Comparison of ENCODE assay signal across 9 mouse cellular contexts in genomic region chr5:149373224-149373623, GRCm38 (mm10). TPM values are rescaled to one million over a fixed set of nuclear protein-coding genes. Genes with fewer than 3 reads are reported as not detected.
A peak's percentile ranks its signal among the peaks of the same experiment; 100 is the strongest.
DNase-seq lines count a peak whose midpoint lies in the region; ATAC-seq and TF ChIP-seq lines count a peak whose summit lies in the region.
"Had no signal": no experiment of that assay in that cellular context is flagged by ENCODE, and none has a peak within 500 bp of the region (broad histone marks: within the 10 kb centered on the region; RNA-seq: fewer than 3 reads in every experiment).

No protein-coding gene starts in this region.

- intact Hi-C loops in heart, postnatal 25 days (cut with DNase I) = no loop called here

- no peak overlapping the region for H3K4me3 ChIP-seq in heart, embryonic 11.5 days (ENCODE audit: low read depth, low read length)
- H3K4me3 ChIP-seq in liver, embryonic 16.5 days (ENCODE audit: low read depth, low read length) = no peak overlapping the region
- no peak overlapping the region for H3K4me3 ChIP-seq in hindbrain, postnatal 0 days (ENCODE audit: low read length)

- no peaks in the 10 kb centered on the region for H3K9me3 ChIP-seq in heart, embryonic 11.5 days (replicated peaks; ENCODE audit: control insufficient read depth, low read length)
- H3K9me3 ChIP-seq in liver, embryonic 16.5 days (replicated peaks; ENCODE audit: control insufficient read depth, low read length) = no peaks in the 10 kb centered on the region
- H3K9me3 ChIP-seq in hindbrain, postnatal 0 days (ENCODE audit: low read length) = no peaks in the 10 kb centered on the region

- H3K4me2 ChIP-seq in heart, embryonic 11.5 days = no peak overlapping the region
- no peak overlapping the region for H3K4me2 ChIP-seq in liver, embryonic 16.5 days (ENCODE audit: low read depth, low read length)
- H3K4me2 ChIP-seq in hindbrain, postnatal 0 days (ENCODE audit: low read depth, low read length) = no peak overlapping the region

- DNase-seq in heart, postnatal 25 days (ENCODE audit: low spot score) = no peak
- DNase-seq in liver = no peak
- DNase-seq in adrenal gland, postnatal 25 days = peak; percentile 12
- peak; percentile 40 for DNase-seq in hindbrain, postnatal 0 days (ENCODE audit: low spot score)
- no peak for DNase-seq in left cerebral cortex, adult 11 months (ENCODE audit: low spot score)

- peaks cover 65% of the 10 kb centered on the region for H3K4me1 ChIP-seq in heart, embryonic 11.5 days (ENCODE audit: control insufficient read depth, insufficient read depth, low read length)
- H3K4me1 ChIP-seq in liver, embryonic 16.5 days (ENCODE audit: control insufficient read depth, low read depth, low read length) = no peaks in the 10 kb centered on the region
- H3K4me1 ChIP-seq in hindbrain, postnatal 0 days (ENCODE audit: insufficient read depth, low read length) = peaks cover 21% of the 10 kb centered on the region; the same call in 1 of the 2 replicates

- 0 out of 2 replicates have a peak overlapping the region, but pooled peaks have one; percentile 46 for H3K27ac ChIP-seq in heart, embryonic 11.5 days (ENCODE audit: low read depth, low read length)
- no peak overlapping the region for H3K27ac ChIP-seq in liver, embryonic 16.5 days (ENCODE audit: low read length)
- H3K27ac ChIP-seq in hindbrain, postnatal 0 days = no peak overlapping the region

- no peaks in the 10 kb centered on the region for H3K36me3 ChIP-seq in heart, embryonic 11.5 days (ENCODE audit: control insufficient read depth, insufficient read depth, low read length)
- H3K36me3 ChIP-seq in liver, embryonic 16.5 days (ENCODE audit: control insufficient read depth, insufficient read depth) = no peaks in the 10 kb centered on the region
- no peaks in the 10 kb centered on the region for H3K36me3 ChIP-seq in hindbrain, postnatal 0 days (ENCODE audit: insufficient read depth, low read length)

- no peak overlapping the region for H3K9ac ChIP-seq in heart, embryonic 11.5 days (ENCODE audit: low read depth, low read length)
- H3K9ac ChIP-seq in liver, embryonic 16.5 days (ENCODE audit: low read depth, low read length) = no peak overlapping the region
- H3K9ac ChIP-seq in hindbrain, postnatal 0 days (replicated peaks; ENCODE audit: low read length) = no peak overlapping the region

- ATAC-seq in heart, embryonic 11.5 days (replicated peaks; ENCODE audit: insufficient number of reproducible peaks, low FRiP score, low TSS enrichment) = no peak; the same call in 1 of the 2 replicates
- 0 out of 2 replicates have a peak, but pooled peaks have one; percentile 7 for ATAC-seq in liver, embryonic 16.5 days (ENCODE audit: low read depth)
- peak; percentile 55 for ATAC-seq in hindbrain, postnatal 0 days
- no peak for ATAC-seq in CD4-positive, CD25-positive, alpha-beta regulatory T cell, adult 4 months

- no peak for TF ChIP-seq CTCF in hindbrain, postnatal 0 days (IDR thresholded peaks at IDR 0.05; ENCODE audit: low read depth)

- no peaks in the 10 kb centered on the region for H3K27me3 ChIP-seq in heart, embryonic 11.5 days (ENCODE audit: control insufficient read depth, insufficient read depth, low read length)
- no peaks in the 10 kb centered on the region; the same call in 1 of the 2 replicates for H3K27me3 ChIP-seq in liver, embryonic 16.5 days (ENCODE audit: control insufficient read depth, insufficient read depth, low read depth, low read length)
- H3K27me3 ChIP-seq in hindbrain, postnatal 0 days (ENCODE audit: insufficient read depth, low read length) = no peaks in the 10 kb centered on the region

- 10% methylated on average over 9 of the region's 9 CpGs for WGBS in heart, embryonic 11.5 days (ENCODE audit: insufficient replicate concordance)
- WGBS in liver, embryonic 16.5 days (ENCODE audit: insufficient replicate concordance) = 15% methylated on average over 9 of the region's 9 CpGs
- 21% methylated on average over 9 of the region's 9 CpGs for WGBS in hindbrain, postnatal 0 days

RNA-seq across cellular contexts. Expression of gene Medag, which starts 38.3 kb away (rescaled TPM):
- 0.75 and 0.96 TPM in 2 replicates for polyA plus RNA-seq in heart, embryonic 11.5 days (2014; fragmentation: Nextera tagmentation; extraction: Ambion mirVana)
- total RNA-seq in heart, postnatal 25 days (2021) = 10 to 100 TPM; 16.2 to 16.7 TPM
- 0.13 and 0.19 TPM in 2 replicates for polyA plus RNA-seq in liver, embryonic 16.5 days (2015; fragmentation: Nextera tagmentation; extraction: Ambion mirVana)
- total RNA-seq in adrenal gland, postnatal 25 days (2021) = 1.5 and 1.9 TPM in 2 replicates
- total RNA-seq in hindbrain, postnatal 0 days (2014; rRNA removed) = 9.3 and 11.3 TPM in 2 replicates
- 8.3 and 9.1 TPM in 2 replicates for polyA plus RNA-seq in hindbrain, postnatal 0 days (2015; fragmentation: Nextera tagmentation; extraction: Ambion mirVana)
- 1 to 10 TPM; 2.4 to 2.7 TPM for polyA plus RNA-seq in CD4-positive, CD25-positive, alpha-beta regulatory T cell, adult 4 months (2017; shearing (Covaris generic))
- total RNA-seq: monocyte, adult 5-6 weeks had no signal

Comparison
In these comparisons a context has a peak if more than half of its experiments do, and no peak if none do; other contexts are left out.
1. ATAC-seq: peak in liver, embryonic 16.5 days (single experiment) and hindbrain, postnatal 0 days (single experiment); none in heart, embryonic 11.5 days (single experiment) and CD4-positive, CD25-positive, alpha-beta regulatory T cell, adult 4 months (single experiment).
2. DNase-seq: peak in adrenal gland, postnatal 25 days (single experiment) and hindbrain, postnatal 0 days (single experiment); none in heart, postnatal 25 days (single experiment), liver (single experiment) and left cerebral cortex, adult 11 months (single experiment).